Mouse (Mus musculus) liver, adult 2 months (tissue): ENCODE data around the gene Disp2. TPM values are rescaled to one million over a fixed set of nuclear protein-coding genes. Genes with fewer than 3 reads are reported as not detected.
A peak's percentile ranks its signal among the peaks of the same experiment; 100 is the strongest.

Source experiments
- DNase-seq: peaks from one replicate; pipeline ENCODE4 v3.0.0-alpha.2; 2011; ENCODE audit warnings: low read depth, low spot score; ENCODE audit errors: extremely low read depth
- H3K27ac ChIP-seq: fragments of 200-500 bp; replicated peaks from 2 replicates; pipeline ENCODE4 v1.5.1; 2012; ENCODE audit warnings: low read depth, mild to moderate bottlenecking, control low read depth, inconsistent platforms, low read length; ENCODE audit not compliant: insufficient read depth
- H3K27me3 ChIP-seq: fragments of 200-500 bp; 2 replicates; pipeline ENCODE4 v1.6.1; 2012; ENCODE audit warnings: mild to moderate bottlenecking, moderate library complexity, low read length, inconsistent platforms; ENCODE audit not compliant: control insufficient read depth, insufficient read depth
- H3K36me3 ChIP-seq: fragments of 200-500 bp; 2 replicates; pipeline ENCODE4 v1.6.1; 2012; ENCODE audit warnings: low read length, inconsistent platforms; ENCODE audit not compliant: control insufficient read depth, insufficient read depth
- H3K4me1 ChIP-seq: fragments of 200-500 bp; 2 replicates; pipeline ENCODE4 v1.6.1; 2011; ENCODE audit warnings: low read length; ENCODE audit not compliant: control insufficient read depth, insufficient read depth
- H3K4me3 ChIP-seq: fragments of 200-500 bp; 2 replicates; pipeline ENCODE4 v1.5.1; 2011; ENCODE audit warnings: low read depth, mild to moderate bottlenecking, control low read depth, low read length, moderate library complexity; ENCODE audit not compliant: insufficient read depth
- H3K79me2 ChIP-seq: fragments of 200-500 bp; 2 replicates; pipeline ENCODE4 v1.6.1; 2012; ENCODE audit warnings: inconsistent platforms, mild to moderate bottlenecking, low read length, moderate library complexity; ENCODE audit not compliant: control insufficient read depth, insufficient read depth
- H3K9ac ChIP-seq: fragments of 200-500 bp; 2 replicates; pipeline ENCODE4 v1.6.1; 2012; ENCODE audit warnings: low read depth, mild to moderate bottlenecking, control low read depth, inconsistent platforms, low read length
- CTCF ChIP-seq: fragments of 200-500 bp; IDR thresholded peaks from 2 replicates; pipeline ENCODE4 v1.5.1; 2011; ENCODE audit warnings: low read depth, low read length, control low read depth
- POLR2A ChIP-seq: fragments of 200-500 bp; IDR thresholded peaks from 2 replicates; pipeline ENCODE4 v1.6.1; 2011; ENCODE audit warnings: low read length, control low read depth; ENCODE audit not compliant: insufficient read depth; ENCODE audit errors: extremely low read depth
- WGBS: fragments of 180-500 bp; shearing (Covaris S2); methylation state at CpG from one replicate; pipeline ENCODE4 v1.1.7; 2018; 5-methylcytosine and 5-hydroxymethylcytosine counted together
- polyA plus RNA-seq: library from polyadenylated mRNA; depleted of rRNA; stranded (reverse); fragments of >200 nt; gene quantifications from 2 replicates; pipeline ENCODE4 v1.2.3, GENCODE M21; 2012; rRNA removed
- total RNA-seq: library from RNA; depleted of rRNA; stranded (reverse); fragments of >200 nt; gene quantifications from 2 replicates; pipeline ENCODE4 v1.2.3, GENCODE M21; 2014; rRNA removed

The Disp2 gene
- total and polyA plus RNA-seq, 2 experiments: 1.0 to 1.5 TPM

- no peak for DNase-seq
- WGBS: 86% methylated on average over 4 of the region's 4 CpGs
- H3K27ac ChIP-seq: no peak overlapping the region
- no peak overlapping the region for H3K4me3 ChIP-seq
- H3K27me3 ChIP-seq: no peaks in the 10 kb centered on the region
- TF ChIP-seq POLR2A (no peak), CTCF (no peak)
- peaks cover 5% of the 10 kb centered on the region; the same call in 1 of the 2 replicates for H3K4me1 ChIP-seq
- no peaks in the 10 kb centered on the region for H3K36me3 ChIP-seq
- H3K79me2 ChIP-seq: no peaks in the 10 kb centered on the region
- no peak overlapping the region for H3K9ac ChIP-seq
Measured at GRCm38 (mm10) chr2:118841774-118842173, 62.3 kb downstream of the Disp2 start.

DNA sequence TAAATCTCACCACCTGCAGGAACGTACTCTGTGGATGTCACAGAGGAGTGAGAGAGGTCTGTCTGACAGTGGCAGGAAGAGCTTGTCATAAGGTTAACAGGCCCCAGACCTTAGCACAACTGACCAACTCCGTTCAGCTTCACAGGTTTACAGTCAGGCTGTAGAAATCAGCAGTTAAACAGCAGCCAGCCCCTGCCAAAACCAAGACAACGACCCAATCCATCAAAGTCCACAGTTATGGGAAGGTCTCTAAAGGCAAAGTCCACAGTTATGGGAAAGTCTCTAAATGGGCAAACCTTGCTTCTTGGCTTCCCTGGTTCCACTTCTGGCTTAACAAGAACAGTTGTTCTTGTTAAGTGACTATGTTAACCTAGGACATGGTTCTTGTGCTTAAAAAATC lies 64.9 kb downstream of the Disp2 start:
- Histone ChIP-seq H3K27ac (peak overlapping the region; percentile 16; the same call in 1 of the 2 replicates), H3K4me3 (no peak overlapping the region), H3K36me3 (no peaks in the 10 kb centered on the region), H3K9ac (no peak overlapping the region), H3K4me1 (peaks cover 5% of the 10 kb centered on the region; the same call in 1 of the 2 replicates), H3K27me3 (no peaks in the 10 kb centered on the region), H3K79me2 (no peaks in the 10 kb centered on the region)
- DNase-seq: peak; percentile 87
- no peak for TF ChIP-seq CTCF
- TF ChIP-seq POLR2A: no peak
- WGBS: 26% methylated on average over 3 of the region's 3 CpGs

DNA sequence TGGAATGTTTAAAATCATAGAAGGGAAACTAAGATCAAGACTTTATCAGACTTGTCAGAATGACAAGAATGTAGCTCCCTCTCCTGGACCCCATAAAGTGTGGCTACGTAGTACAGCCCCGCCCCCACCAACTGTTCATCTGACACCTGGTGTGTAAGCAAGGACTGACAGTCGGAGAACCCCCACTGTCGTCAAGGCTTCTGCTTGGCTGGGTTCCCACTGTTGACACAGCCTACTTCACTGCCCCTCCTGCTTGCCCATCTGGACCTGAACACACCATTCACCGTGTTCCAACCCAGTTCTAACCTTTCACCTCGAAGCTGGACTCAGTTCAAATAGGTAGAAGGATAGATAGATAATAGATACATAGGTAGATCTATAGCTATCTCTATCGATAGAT lies 66.7 kb downstream of the Disp2 start:
- TF ChIP-seq POLR2A: no peak
- no peak for TF ChIP-seq CTCF
- Histone ChIP-seq H3K27me3 (no peaks in the 10 kb centered on the region), H3K4me3 (no peak overlapping the region), H3K27ac (no peak overlapping the region), H3K79me2 (no peaks in the 10 kb centered on the region), H3K4me1 (peaks cover 5% of the 10 kb centered on the region; the same call in 1 of the 2 replicates), H3K36me3 (no peaks in the 10 kb centered on the region), H3K9ac (no peak overlapping the region)
- 28% methylated on average over 7 of the region's 7 CpGs for WGBS
- DNase-seq: peak; percentile 85

DNA sequence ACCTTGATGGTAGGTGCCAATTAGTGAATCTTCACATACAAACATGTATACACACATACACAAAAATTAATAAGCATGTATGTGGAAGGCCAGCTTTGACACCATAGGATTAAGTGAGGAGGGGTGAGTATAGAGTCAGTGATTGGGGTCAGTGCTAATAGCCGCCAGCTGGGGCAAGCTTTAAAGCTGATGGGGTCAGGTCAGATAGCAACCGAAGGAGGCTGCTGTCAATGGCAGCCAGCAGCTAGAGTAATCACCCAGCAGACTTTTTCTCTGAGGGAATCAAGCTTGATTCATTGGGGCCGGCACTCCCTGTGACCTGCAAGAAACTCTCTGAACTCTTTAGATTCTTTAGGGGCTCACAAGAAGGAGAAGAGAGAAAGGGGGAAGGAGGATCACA lies 72.2 kb downstream of the Disp2 start:
- Histone ChIP-seq H3K79me2 (no peaks in the 10 kb centered on the region), H3K27ac (no peak overlapping the region), H3K4me3 (no peak overlapping the region), H3K36me3 (no peaks in the 10 kb centered on the region), H3K27me3 (no peaks in the 10 kb centered on the region), H3K9ac (no peak overlapping the region), H3K4me1 (no peaks in the 10 kb centered on the region)
- no peak for DNase-seq
- 70% methylated on average over 3 of the region's 3 CpGs for WGBS
- TF ChIP-seq POLR2A (no peak), CTCF (no peak)

Other genes with a start within 250 kb of the Disp2 start
- 10.9 and 17.0 TPM in 2 replicates for gene Bmf, start 230.0 kb upstream of the Disp2 start, total RNA-seq
- gene Bmf, start 230.0 kb upstream of the Disp2 start, polyA plus RNA-seq: 3.9 and 5.7 TPM in 2 replicates
- 0.65 and 2.3 TPM in 2 replicates for gene Bub1b, start 181.5 kb upstream of the Disp2 start, total RNA-seq
- gene Bub1b, start 181.5 kb upstream of the Disp2 start, polyA plus RNA-seq: 0.20 and 0.21 TPM in 2 replicates
- 0.07 TPM in 1 of 2 replicates, not detected in the other for gene Pak6, start 116.4 kb upstream of the Disp2 start, total RNA-seq
- gene Pak6, start 116.4 kb upstream of the Disp2 start, polyA plus RNA-seq: 0.23 and 0.25 TPM in 2 replicates
- not detected in 2 replicates for gene Ankrd63, start 75.8 kb upstream of the Disp2 start, total RNA-seq
- not detected in 2 replicates for gene Ankrd63, start 75.8 kb upstream of the Disp2 start, polyA plus RNA-seq
- 1.2 and 1.7 TPM in 2 replicates for gene Plcb2, start 51.3 kb upstream of the Disp2 start, total RNA-seq
- gene Plcb2, start 51.3 kb upstream of the Disp2 start, polyA plus RNA-seq: 0.68 and 0.80 TPM in 2 replicates
- gene Inafm2, start 34.0 kb upstream of the Disp2 start, total RNA-seq: 4.4 and 5.4 TPM in 2 replicates
- gene Inafm2, start 34.0 kb upstream of the Disp2 start, polyA plus RNA-seq: 4.7 TPM in 2 replicates
- gene Ccdc9b, start 17.1 kb upstream of the Disp2 start, total RNA-seq: 1.1 and 1.9 TPM in 2 replicates
- 0.68 and 0.94 TPM in 2 replicates for gene Ccdc9b, start 17.1 kb upstream of the Disp2 start, polyA plus RNA-seq
- not detected in 2 replicates for gene Phgr1, start 7.0 kb upstream of the Disp2 start, total RNA-seq
- gene Phgr1, start 7.0 kb upstream of the Disp2 start, polyA plus RNA-seq: 1.0 and 1.6 TPM in 2 replicates
- 0.83 and 2.7 TPM in 2 replicates for gene Knstrn, start 34.3 kb downstream of the Disp2 start, total RNA-seq
- gene Knstrn, start 34.3 kb downstream of the Disp2 start, polyA plus RNA-seq: 0.11 and 0.22 TPM in 2 replicates
- gene Ivd, start 82.2 kb downstream of the Disp2 start, total RNA-seq: 127 and 146 TPM in 2 replicates
- 146 and 216 TPM in 2 replicates for gene Ivd, start 82.2 kb downstream of the Disp2 start, polyA plus RNA-seq
- gene Bahd1, start 120.7 kb downstream of the Disp2 start, total RNA-seq: 2.3 and 3.1 TPM in 2 replicates
- gene Bahd1, start 120.7 kb downstream of the Disp2 start, polyA plus RNA-seq: 5.8 and 6.3 TPM in 2 replicates
- gene Chst14, start 146.8 kb downstream of the Disp2 start, total RNA-seq: 0.55 and 1.2 TPM in 2 replicates
- 1.8 and 2.0 TPM in 2 replicates for gene Chst14, start 146.8 kb downstream of the Disp2 start, polyA plus RNA-seq
- 5.1 and 5.3 TPM in 2 replicates for gene Ccdc32, start 249.7 kb downstream of the Disp2 start, total RNA-seq
- 3.0 and 3.1 TPM in 2 replicates for gene Ccdc32, start 249.7 kb downstream of the Disp2 start, polyA plus RNA-seq